Mouse (Mus musculus) G1E (cell line): ENCODE data around the gene Igf2bp2.

Experiments
- CTCF ChIP-seq: IDR thresholded peaks from 2 replicates; pipeline ENCODE4 v1.5.1; 2012; ENCODE audit warnings: low read depth, low read length, inconsistent platforms, mixed read lengths
- GATA1 ChIP-seq: IDR thresholded peaks from 2 replicates; pipeline ENCODE4 v1.6.1; 2012; ENCODE audit warnings: borderline replicate concordance, low read length, inconsistent platforms, mixed read lengths
- POLR2AphosphoS5 ChIP-seq: IDR thresholded peaks from 2 replicates; pipeline ENCODE4 v1.6.1; 2012; ENCODE audit warnings: low read depth, low read length, inconsistent platforms; ENCODE audit not compliant: insufficient replicate concordance
- TAL1 ChIP-seq: conservative IDR thresholded peaks from 2 replicates; pipeline ENCODE4 v1.6.1; 2012; ENCODE audit warnings: low read depth, low read length, inconsistent platforms, mixed read lengths

GRCm38 (mm10) chr16:22080125-22080710 lies 82.9 kb downstream of the Igf2bp2 start:
- TF ChIP-seq CTCF (no peak), TAL1 (no peak), POLR2AphosphoS5 (no peak), GATA1 (no peak)
